Mouse (Mus musculus): ENCODE data around the gene March4.

- TF ChIP-seq CTCF (IDR thresholded peaks at IDR 0.05; ENCODE audit: low read depth, low read length) (no peak), POLR2A (IDR thresholded peaks at IDR 0.05; ENCODE audit: insufficient read depth, low read length) (no peak), EP300 (IDR thresholded peaks at IDR 0.05; ENCODE audit: insufficient read depth, low read depth, low read length) (no peak)
Observed at GRCm38 (mm10) chr1:72426456-72426855, 110.3 kb downstream of the March4 start.

Measured in ES-Bruce4 (cell line).